Mouse (Mus musculus): Measurements from ENCODE around the gene Pramef6. TPM values are rescaled to one million over a fixed set of nuclear protein-coding genes. Genes with fewer than 3 reads are reported as not detected.

The Pramef6 gene
- not detected in 2 replicates for polyA plus RNA-seq (2012; rRNA removed)

DNA sequence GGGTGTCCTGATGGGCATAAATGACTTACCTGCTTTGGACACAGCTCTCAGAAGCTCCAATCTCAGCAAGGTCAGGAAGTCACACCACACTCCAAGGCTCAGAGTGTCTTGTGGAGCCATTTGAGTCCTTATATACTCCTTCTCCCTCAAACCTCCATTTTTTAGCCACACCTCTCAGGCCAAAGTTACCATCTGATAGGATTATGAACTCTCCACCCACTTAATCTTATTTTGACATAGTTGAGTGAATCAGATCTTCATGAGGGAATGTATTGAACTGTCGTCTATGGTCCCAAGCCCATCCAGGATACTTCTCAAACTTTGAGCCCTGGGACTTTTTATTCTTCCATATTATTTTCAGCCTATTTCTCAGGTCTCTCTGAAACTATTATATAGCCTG, at the start of gene Pramef6:
Gene Pramef6, minus strand, starts transcription at position 101 of the 400 bp plus-strand sequence.

DNA sequence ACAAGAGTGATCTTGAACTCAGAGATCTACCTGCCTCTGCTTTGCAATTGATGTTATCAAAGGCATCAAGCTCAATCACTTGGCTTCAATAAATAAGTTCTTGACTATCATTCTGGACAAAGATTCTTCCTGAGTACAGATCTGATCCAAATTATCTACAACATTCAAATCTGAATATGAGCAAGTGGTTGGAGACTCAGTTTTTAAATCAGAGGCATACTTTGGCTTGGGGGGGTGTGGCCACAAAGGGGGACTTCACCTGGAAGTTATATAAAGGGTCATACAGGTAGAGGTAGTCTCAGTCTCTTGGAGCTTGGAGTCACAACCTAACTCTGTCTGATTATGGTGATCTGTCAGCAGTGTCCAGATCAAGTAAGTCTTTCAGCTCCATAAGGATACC, 54.0 kb downstream of the Pramef6 start, which contains the start of gene Gm13103:
Gene Gm13103, plus strand, starts transcription at position 301 of the 400 bp plus-strand sequence.

Other genes with a start within 250 kb of the Pramef6 start
- gene Gm13088, start 243.1 kb downstream of the Pramef6 start, polyA plus RNA-seq (2012; rRNA removed): not detected in 2 replicates
- not detected in 2 replicates for gene Gm13089, start 197.7 kb downstream of the Pramef6 start, polyA plus RNA-seq (2012; rRNA removed)
- not detected in 2 replicates for gene Gm13078, start 180.9 kb downstream of the Pramef6 start, polyA plus RNA-seq (2012; rRNA removed)
- gene Gm13023, start 111.0 kb downstream of the Pramef6 start, polyA plus RNA-seq (2012; rRNA removed): 2.2 and 2.8 TPM in 2 replicates
- gene Gm13084, start 84.3 kb downstream of the Pramef6 start, polyA plus RNA-seq (2012; rRNA removed): 1.8 and 3.5 TPM in 2 replicates
- 0.44 and 0.96 TPM in 2 replicates for gene Gm13103, start 53.9 kb downstream of the Pramef6 start, polyA plus RNA-seq (2012; rRNA removed)
- not detected in 2 replicates for gene Pramef25, start 50.6 kb upstream of the Pramef6 start, polyA plus RNA-seq (2012; rRNA removed)
- gene Gm13101, start 66.6 kb upstream of the Pramef6 start, polyA plus RNA-seq (2012; rRNA removed): not detected in 2 replicates
- not detected in 2 replicates for gene Pramef17, start 94.0 kb upstream of the Pramef6 start, polyA plus RNA-seq (2012; rRNA removed)
- gene Pramel4, start 158.7 kb upstream of the Pramef6 start, polyA plus RNA-seq (2012; rRNA removed): not detected in 2 replicates
- gene Gm13102, start 206.1 kb upstream of the Pramef6 start, polyA plus RNA-seq (2012; rRNA removed): not detected in 2 replicates